Mouse (Mus musculus) retina, postnatal 7 days (tissue): ENCODE results near the gene Grin2b.
"Not testable (repeated sequence)": the region's sequence is repeated elsewhere in the genome, so short reads cannot be mapped to it uniquely, and the experiment has no call there.

Experiments used
- DNase-seq: peaks from one replicate; pipeline ENCODE4 v3.0.0-alpha.2; 2012; ENCODE audit warnings: low read depth, low spot score

Grin2b gene

GRCm38 (mm10) chr6:135700717-135701345, 472.5 kb downstream of the Grin2b start:
- DNase-seq = no peak

- no peak for DNase-seq
These were observed 480.8 kb downstream of the Grin2b start for GRCm38 (mm10) chr6:135692533-135692932.

DNA sequence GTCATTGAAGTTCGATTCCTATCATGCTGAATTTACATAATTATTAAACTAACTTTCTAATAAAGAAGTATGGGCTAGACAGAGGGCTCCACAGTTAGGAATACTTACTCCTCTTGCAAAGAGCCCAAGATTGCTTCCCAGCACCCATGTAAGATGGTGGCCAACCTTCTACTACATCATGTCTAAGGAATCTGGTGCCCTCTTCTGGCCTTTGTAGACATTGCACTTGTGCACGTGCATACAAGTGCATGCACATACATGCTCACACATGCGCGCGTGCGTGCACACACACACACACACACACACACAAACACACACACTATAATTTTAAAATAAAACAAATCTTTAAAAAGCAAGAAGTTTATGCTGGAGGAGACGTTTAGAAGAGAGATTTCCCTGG, 481.8 kb downstream of the Grin2b start:
- DNase-seq = no peak

DNA sequence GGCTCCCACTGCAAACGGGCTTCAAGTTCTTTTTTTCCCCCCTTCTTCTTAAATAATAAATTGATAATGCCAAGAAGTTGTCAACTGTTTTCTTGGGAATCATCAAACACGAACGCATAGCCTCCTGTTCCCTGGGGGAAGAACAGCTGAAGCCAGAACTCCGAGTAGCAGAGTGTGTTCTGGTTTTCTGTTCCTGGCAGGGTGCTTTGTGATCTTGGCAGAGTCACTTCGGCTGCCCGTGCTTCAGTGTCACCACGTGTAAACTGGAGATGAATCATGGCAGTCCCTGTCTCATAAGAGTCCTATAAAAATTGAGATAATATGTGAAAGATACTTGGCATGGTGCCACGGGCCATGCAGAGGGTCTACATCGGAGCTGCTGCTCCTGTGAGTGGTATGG, 485.4 kb downstream of the Grin2b start:
- no peak for DNase-seq

DNA sequence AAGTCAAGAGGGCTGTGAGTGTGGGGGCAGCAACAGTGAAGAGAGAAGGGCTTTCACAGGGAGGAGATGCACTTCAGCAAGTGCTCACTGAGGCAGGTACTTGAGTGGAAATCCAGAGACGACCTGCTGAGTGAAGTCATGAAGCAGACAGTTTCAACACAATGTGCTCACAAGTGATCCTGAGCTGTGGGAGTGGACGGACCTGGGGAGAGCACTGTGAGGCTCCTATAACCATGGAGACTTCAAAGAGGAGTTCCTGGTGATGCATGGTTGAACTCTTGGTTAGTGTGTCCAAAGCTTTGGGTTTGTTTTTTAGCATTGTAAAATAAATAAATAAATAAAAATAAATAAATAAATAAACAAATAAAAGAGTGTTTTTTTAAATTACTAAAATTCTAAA, 489.1 kb downstream of the Grin2b start:
- DNase-seq = no peak

GRCm38 (mm10) chr6:135681423-135681822, 491.9 kb downstream of the Grin2b start:
- not testable (repeated sequence) for DNase-seq

- no peak for DNase-seq
These were observed 493.1 kb downstream of the Grin2b start for GRCm38 (mm10) chr6:135680105-135680710.

GRCm38 (mm10) chr6:135674380-135674779, 498.9 kb downstream of the Grin2b start:
- no peak for DNase-seq

- no peak for DNase-seq
These were observed 501.3 kb downstream of the Grin2b start for GRCm38 (mm10) chr6:135672003-135672402.
